In genomic region chr6:86250236-86250635, GRCm38 (mm10) we compare ENCODE assay signal across 12 mouse cellular contexts. TPM values are rescaled to one million over a fixed set of nuclear protein-coding genes. Genes with fewer than 3 reads are reported as not detected.
"Had no signal": no experiment of that assay in that cellular context is flagged by ENCODE, and none has a peak within 500 bp of the region (broad histone marks: within the 10 kb centered on the region; RNA-seq: fewer than 3 reads in every experiment).

No protein-coding gene starts in this region.

- H3K27me3 ChIP-seq: kidney, embryonic 15.5 days; limb, embryonic 13.5 days; liver, embryonic 12.5 days; midbrain, embryonic 15.5 days had no signal

- H3K36me3 ChIP-seq: kidney, embryonic 15.5 days; limb, embryonic 13.5 days; liver, embryonic 12.5 days; midbrain, embryonic 15.5 days had no signal

- DNase-seq: kidney, postnatal 25 days; lung, embryonic 14.5 days; lung, postnatal 10 days; lung, postnatal 4 days; thymus, postnatal 4 days had no signal

- H3K4me3 ChIP-seq: kidney, embryonic 15.5 days; limb, embryonic 13.5 days; liver, embryonic 12.5 days; midbrain, embryonic 15.5 days had no signal

- H3K27ac ChIP-seq: kidney, embryonic 15.5 days; liver, embryonic 12.5 days; midbrain, embryonic 15.5 days; stomach, postnatal 0 days had no signal

- H3K9ac ChIP-seq: kidney, embryonic 15.5 days; limb, embryonic 13.5 days; liver, embryonic 12.5 days; lung, embryonic 14.5 days; midbrain, embryonic 15.5 days had no signal

- ATAC-seq: liver, embryonic 12.5 days; midbrain, embryonic 15.5 days had no signal

- H3K4me1 ChIP-seq: liver, embryonic 12.5 days had no signal

- H3K9me3 ChIP-seq: kidney, embryonic 15.5 days; limb, embryonic 13.5 days; liver, embryonic 12.5 days; midbrain, embryonic 15.5 days had no signal

- H3K4me2 ChIP-seq: kidney, embryonic 15.5 days; limb, embryonic 13.5 days; liver, embryonic 12.5 days; lung, embryonic 14.5 days; midbrain, embryonic 11.5 days; midbrain, embryonic 15.5 days had no signal

RNA-seq across cellular contexts. Expression of gene Tgfa, which starts 55.2 kb away (rescaled TPM):
- total RNA-seq: megakaryocyte, adult 5-6 weeks had no signal
